Mouse (Mus musculus): ENCODE results near the gene Ptprs.

DNA sequence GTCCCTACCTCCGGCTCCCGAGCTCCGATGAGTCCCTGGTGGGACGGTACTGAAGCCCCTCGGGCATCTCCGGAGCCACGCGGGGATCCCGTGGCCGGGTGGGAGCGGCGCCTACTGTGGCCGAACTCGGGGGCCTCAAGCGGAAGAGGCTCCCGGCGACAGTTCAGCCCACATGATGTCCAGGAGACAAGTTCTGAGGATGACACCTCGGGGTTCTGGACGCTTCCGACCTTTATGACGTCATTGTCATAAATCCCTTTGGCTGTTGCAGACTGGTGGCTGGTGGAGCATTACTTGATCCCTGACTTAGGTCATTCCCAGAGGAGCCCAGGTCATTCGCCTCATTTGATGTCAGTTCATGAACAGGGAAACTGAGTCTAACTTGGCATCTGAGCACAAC, 36.0 kb upstream of the Ptprs start, which contains the start of gene Znrf4:
- TF ChIP-seq GATA1 (IDR thresholded peaks at IDR 0.05; ENCODE audit: borderline replicate concordance, low read length) (no peak), FLI1 (IDR thresholded peaks at IDR 0.05; ENCODE audit: low read length) (no peak)
